Mouse (Mus musculus) C2C12 (cell line): ENCODE data around the gene Pclo. TPM values are rescaled to one million over a fixed set of nuclear protein-coding genes. Genes with fewer than 3 reads are reported as not detected.

ENCODE experiments used
- H3K27me3 ChIP-seq: one replicate; pipeline ENCODE4 v1.6.1; 2011; ENCODE audit not compliant: control insufficient read depth, insufficient read depth, insufficient read length
- H3K36me3 ChIP-seq: one replicate; pipeline ENCODE4 v1.6.1; 2011; ENCODE audit not compliant: control insufficient read depth, insufficient read depth
- H3K4me3 ChIP-seq: one replicate; pipeline ENCODE4 v1.5.1; 2011; ENCODE audit warnings: mild to moderate bottlenecking, control low read depth; ENCODE audit not compliant: poor library complexity, insufficient read depth, severe bottlenecking
- H3K79me2 ChIP-seq: one replicate; pipeline ENCODE4 v1.6.1; 2011; ENCODE audit not compliant: control insufficient read depth, insufficient read depth
- H3K79me3 ChIP-seq: one replicate; pipeline ENCODE4 v1.6.1; 2011; ENCODE audit warnings: low read depth, control low read depth
- H3ac ChIP-seq: one replicate; pipeline ENCODE3; 2011; ENCODE audit warnings: low read depth; ENCODE audit not compliant: control insufficient read depth, insufficient read length
- CEBPB ChIP-seq: IDR thresholded peaks from one replicate; pipeline ENCODE4 v1.6.1; 2011; ENCODE audit warnings: low read depth, mild to moderate bottlenecking, control low read depth, moderate library complexity
- CTCF ChIP-seq: IDR thresholded peaks from one replicate; pipeline ENCODE4 v1.5.1; 2011; ENCODE audit not compliant: control insufficient read depth, insufficient read depth, insufficient read length
- FOSL1 ChIP-seq: IDR thresholded peaks from one replicate; pipeline ENCODE4 v1.8.0; 2011; ENCODE audit warnings: mild to moderate bottlenecking, low read length; ENCODE audit not compliant: poor library complexity, insufficient read depth, severe bottlenecking
- MAX ChIP-seq: IDR thresholded peaks from one replicate; pipeline ENCODE4 v1.6.1; 2011; ENCODE audit warnings: mild to moderate bottlenecking, control low read depth
- MYOD1 ChIP-seq: IDR thresholded peaks from one replicate; pipeline ENCODE4 v1.6.1; 2011; ENCODE audit warnings: low read depth; ENCODE audit not compliant: control insufficient read depth, insufficient read length
- MYOG ChIP-seq: IDR thresholded peaks from one replicate; pipeline ENCODE4 v1.6.1; 2011; ENCODE audit not compliant: control insufficient read depth, insufficient read length; ENCODE audit errors: extremely low read depth
- USF1 ChIP-seq: IDR thresholded peaks from one replicate; pipeline ENCODE4 v1.6.1; 2011; ENCODE audit warnings: low read depth, mild to moderate bottlenecking, control low read depth, moderate library complexity
- polyA plus RNA-seq: library from polyadenylated mRNA; unstranded; fragments of >200 nt; fragmentation: generic; extraction: Trizol; gene quantifications from one replicate; pipeline ENCODE4 v1.2.1, GENCODE M21; 2012; ENCODE audit warnings: missing spikeins

Pclo gene
- polyA plus RNA-seq, 1 experiment: 0.01 TPM

DNA sequence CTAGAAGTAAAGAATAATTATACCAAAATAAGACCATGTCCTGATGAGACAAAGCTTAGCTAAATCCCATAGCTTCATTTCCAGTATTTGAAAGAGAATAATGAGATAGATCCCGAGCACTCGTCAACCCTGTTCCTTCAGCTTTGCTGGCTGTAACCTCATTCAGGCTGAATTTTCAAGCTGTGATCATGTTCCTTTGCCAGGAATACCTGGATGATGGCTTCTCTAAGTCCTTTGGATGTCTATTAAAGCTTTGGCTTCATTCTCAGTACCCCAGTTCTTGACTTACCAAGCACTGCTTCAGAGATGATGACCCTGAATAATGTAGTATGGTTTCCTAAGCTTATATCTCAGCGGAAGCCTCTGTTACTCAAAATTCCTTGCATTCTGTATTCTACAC is 131.1 kb downstream of the Pclo start:
- Histone ChIP-seq H3K79me3 (no peaks in the 10 kb centered on the region), H3K36me3 (no peaks in the 10 kb centered on the region), H3K4me3 (no peak overlapping the region), H3K27me3 (no peaks in the 10 kb centered on the region), H3K79me2 (no peaks in the 10 kb centered on the region), H3ac (no peak overlapping the region)
- TF ChIP-seq CEBPB: no peak
- no peak for TF ChIP-seq MYOD1
- no peak for TF ChIP-seq USF1
- no peak for TF ChIP-seq MAX
- no peak for TF ChIP-seq FOSL1
- TF ChIP-seq CTCF: no peak
- no peak for TF ChIP-seq MYOG

GRCm38 (mm10) chr5:14660637-14661036 is 145.9 kb downstream of the Pclo start:
- H3K79me3 ChIP-seq: no peaks in the 10 kb centered on the region
- H3ac ChIP-seq: no peak overlapping the region
- no peaks in the 10 kb centered on the region for H3K27me3 ChIP-seq
- no peaks in the 10 kb centered on the region for H3K36me3 ChIP-seq
- H3K79me2 ChIP-seq: no peaks in the 10 kb centered on the region
- H3K4me3 ChIP-seq: no peak overlapping the region
- TF ChIP-seq CEBPB (no peak), CTCF (no peak), FOSL1 (no peak)

DNA sequence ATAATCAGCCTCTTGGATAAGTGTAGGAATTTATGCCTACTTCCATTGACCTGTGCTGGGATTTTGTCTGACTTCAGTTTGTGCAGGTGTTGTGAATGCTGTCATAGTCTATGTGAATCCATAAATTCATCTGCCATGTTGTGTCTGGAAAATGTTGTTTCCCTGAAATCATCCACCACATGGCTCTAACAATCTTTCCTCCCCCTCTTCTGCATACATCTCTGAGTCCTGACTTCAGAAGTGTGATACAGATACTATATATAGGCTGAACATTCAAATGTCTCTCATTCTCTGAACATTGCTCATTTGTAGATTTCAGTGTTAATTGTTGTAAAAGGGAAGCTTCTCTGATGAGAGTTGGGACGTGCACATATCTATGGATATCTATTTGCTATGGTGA is 147.5 kb downstream of the Pclo start:
- H3K36me3 ChIP-seq: no peaks in the 10 kb centered on the region
- no peak overlapping the region for H3K4me3 ChIP-seq
- H3K27me3 ChIP-seq: no peaks in the 10 kb centered on the region
- no peaks in the 10 kb centered on the region for H3K79me3 ChIP-seq
- H3ac ChIP-seq: no peak overlapping the region
- no peak for TF ChIP-seq CEBPB
- no peaks in the 10 kb centered on the region for H3K79me2 ChIP-seq

DNA sequence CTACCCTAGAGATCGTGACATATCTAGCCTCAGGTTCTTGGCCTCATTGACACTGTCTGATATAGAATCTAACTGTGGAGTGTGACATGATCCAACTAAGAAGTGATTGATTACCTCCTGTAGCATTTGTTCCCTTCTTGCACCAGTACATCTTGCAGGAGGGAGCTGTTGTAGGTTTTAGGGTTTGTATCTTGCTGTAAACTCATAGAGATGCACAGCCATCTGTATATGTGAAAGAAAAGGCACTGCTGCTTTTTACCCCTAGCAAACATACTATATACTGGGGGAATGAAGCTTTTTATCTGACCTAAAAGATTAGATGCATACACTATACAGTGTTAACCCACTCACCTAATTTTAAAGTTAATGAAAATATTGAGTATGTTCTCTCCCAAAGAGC is 147.9 kb downstream of the Pclo start:
- Histone ChIP-seq H3K4me3 (no peak overlapping the region), H3K79me3 (no peaks in the 10 kb centered on the region), H3ac (no peak overlapping the region), H3K27me3 (no peaks in the 10 kb centered on the region), H3K79me2 (no peaks in the 10 kb centered on the region), H3K36me3 (no peaks in the 10 kb centered on the region)
- TF ChIP-seq FOSL1: no peak
- no peak for TF ChIP-seq MAX
- no peak for TF ChIP-seq CEBPB
- TF ChIP-seq USF1: no peak
- no peak for TF ChIP-seq MYOD1
- no peak for TF ChIP-seq CTCF
- no peak for TF ChIP-seq MYOG

DNA sequence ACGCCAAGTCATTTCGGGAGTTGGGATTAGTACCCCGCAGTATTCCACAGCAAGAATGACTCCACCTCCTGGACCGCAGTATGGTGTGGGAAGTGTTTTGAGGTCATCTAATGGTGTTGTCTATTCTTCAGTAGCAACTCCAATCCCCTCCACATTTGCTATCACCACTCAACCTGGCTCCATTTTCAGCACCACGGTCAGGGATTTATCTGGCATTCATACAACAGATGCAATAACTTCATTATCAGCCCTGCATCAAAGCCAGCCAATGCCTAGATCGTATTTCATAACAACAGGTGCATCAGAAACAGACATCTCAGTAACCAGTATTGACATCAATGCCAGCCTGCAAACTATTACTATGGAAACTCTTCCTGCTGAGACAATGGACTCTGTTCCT is 165.7 kb downstream of the Pclo start:
- Histone ChIP-seq H3K27me3 (no peaks in the 10 kb centered on the region), H3ac (no peak overlapping the region), H3K79me2 (no peaks in the 10 kb centered on the region), H3K36me3 (no peaks in the 10 kb centered on the region), H3K79me3 (no peaks in the 10 kb centered on the region), H3K4me3 (no peak overlapping the region)
- TF ChIP-seq MYOG (no peak), MYOD1 (no peak), USF1 (no peak), CEBPB (no peak), FOSL1 (no peak), MAX (no peak), CTCF (no peak)

- no peaks in the 10 kb centered on the region for H3K36me3 ChIP-seq
- H3K27me3 ChIP-seq: no peaks in the 10 kb centered on the region
- H3K79me2 ChIP-seq: no peaks in the 10 kb centered on the region
- TF ChIP-seq MYOG (no peak), FOSL1 (no peak), MAX (no peak), CTCF (no peak), USF1 (no peak), CEBPB (no peak), MYOD1 (no peak)
- no peaks in the 10 kb centered on the region for H3K79me3 ChIP-seq
- H3ac ChIP-seq: no peak overlapping the region
- no peak overlapping the region for H3K4me3 ChIP-seq
Observed at GRCm38 (mm10) chr5:14691995-14692394, 177.3 kb downstream of the Pclo start.
